Mouse (Mus musculus): ENCODE data around the gene Zfp553.

Gene Zfp553

GRCm38 (mm10) chr7:127232622-127233367, at the start of gene Zfp553, which contains the start of gene Sept1:
Zfp553 (plus strand) TSS chr7:127233061.
Sept1 (minus strand) TSS chr7:127233130.
- in situ Hi-C loops (cut with MboI; ENCODE audit: unreplicated experiment in 2 of 2) = no loop called here

- in situ Hi-C loops (cut with MboI; ENCODE audit: unreplicated experiment in 2 of 2) = loop anchor here (5.0 to 10.0 kb wide), 3 partner anchors 46 to 349 kb away; partner anchors contain the start of genes 4930451I11Rik (in 1 of the 2) and Spn (in 1 of the 2)
Measured at GRCm38 (mm10) chr7:127183345-127183744, 49.5 kb upstream of the Zfp553 start.

- in situ Hi-C loops (cut with MboI; ENCODE audit: unreplicated experiment in 2 of 2) = loop anchor here (5.0 to 10.0 kb wide), 3 partner anchors 47 to 349 kb away; partner anchors contain the start of genes 4930451I11Rik (in 1 of the 2) and Spn (in 1 of the 2)
Measured at GRCm38 (mm10) chr7:127183828-127184227, 49.0 kb upstream of the Zfp553 start.

GRCm38 (mm10) chr7:127184720-127185119, 48.1 kb upstream of the Zfp553 start:
- in situ Hi-C loops (cut with MboI; ENCODE audit: unreplicated experiment in 2 of 2) = loop anchor here (5.0 to 10.0 kb wide), 3 partner anchors 47 to 350 kb away; partner anchors contain the start of genes 4930451I11Rik (in 1 of the 2) and Spn (in 1 of the 2)

GRCm38 (mm10) chr7:127185601-127186000, 47.3 kb upstream of the Zfp553 start:
- in situ Hi-C loops (cut with MboI; ENCODE audit: unreplicated experiment in 2 of 2) = loop anchor here in 1 of 2 experiments (10.0 kb wide), 1 partner anchor 351 kb away; the partner anchor contains the start of gene 4930451I11Rik

- in situ Hi-C loops (cut with MboI; ENCODE audit: unreplicated experiment in 2 of 2) = loop anchor here in 1 of 2 experiments (10.0 kb wide), 1 partner anchor 353 kb away; the partner anchor contains the start of gene 4930451I11Rik
Measured at GRCm38 (mm10) chr7:127187351-127187750, 45.5 kb upstream of the Zfp553 start.

GRCm38 (mm10) chr7:127188305-127189276, 44.3 kb upstream of the Zfp553 start:
- in situ Hi-C loops (cut with MboI; ENCODE audit: unreplicated experiment in 2 of 2) = loop anchor here in 1 of 2 experiments (10.0 kb wide), 1 partner anchor 354 kb away; the partner anchor contains the start of gene 4930451I11Rik

GRCm38 (mm10) chr7:127190672-127191071, 42.2 kb upstream of the Zfp553 start:
- in situ Hi-C loops (cut with MboI; ENCODE audit: unreplicated experiment in 2 of 2) = no loop called here

- in situ Hi-C loops (cut with MboI; ENCODE audit: unreplicated experiment in 2 of 2) = no loop called here
Measured at GRCm38 (mm10) chr7:127192989-127193388, 39.9 kb upstream of the Zfp553 start.

GRCm38 (mm10) chr7:127194011-127194632, 38.7 kb upstream of the Zfp553 start:
- in situ Hi-C loops (cut with MboI; ENCODE audit: unreplicated experiment in 2 of 2) = no loop called here

GRCm38 (mm10) chr7:127194633-127195029, 38.2 kb upstream of the Zfp553 start:
- in situ Hi-C loops (cut with MboI; ENCODE audit: unreplicated experiment in 2 of 2) = no loop called here

- in situ Hi-C loops (cut with MboI; ENCODE audit: unreplicated experiment in 2 of 2) = no loop called here
Measured at GRCm38 (mm10) chr7:127195544-127196295, 37.1 kb upstream of the Zfp553 start, which contains the start of gene Cd2bp2. Cd2bp2 (minus strand) TSS chr7:127196050.

- in situ Hi-C loops (cut with MboI; ENCODE audit: unreplicated experiment in 2 of 2) = no loop called here
Measured at GRCm38 (mm10) chr7:127196484-127196883, 36.4 kb upstream of the Zfp553 start.

GRCm38 (mm10) chr7:127206606-127207005, 26.3 kb upstream of the Zfp553 start:
- in situ Hi-C loops (cut with MboI; ENCODE audit: unreplicated experiment in 2 of 2) = no loop called here

GRCm38 (mm10) chr7:127207374-127208294, 25.2 kb upstream of the Zfp553 start:
- in situ Hi-C loops (cut with MboI; ENCODE audit: unreplicated experiment in 2 of 2) = no loop called here

GRCm38 (mm10) chr7:127208295-127208552, 24.6 kb upstream of the Zfp553 start, which contains the start of gene Tbc1d10b:
Tbc1d10b (minus strand) TSS chr7:127208468.
- in situ Hi-C loops (cut with MboI; ENCODE audit: unreplicated experiment in 2 of 2) = no loop called here

- in situ Hi-C loops (cut with MboI; ENCODE audit: unreplicated experiment in 2 of 2) = no loop called here
Measured at GRCm38 (mm10) chr7:127208553-127209438, 24.1 kb upstream of the Zfp553 start, which contains the start of gene Mylpf. Mylpf (plus strand) TSS chr7:127208890.

All from v-Abl transformed pro-B cells (cell line).